Mouse (Mus musculus) heart, postnatal 0 days (tissue): ENCODE results near the gene Uhrf1bp1l. TPM values are rescaled to one million over a fixed set of nuclear protein-coding genes. Genes with fewer than 3 reads are reported as not detected.

Experiments used
- ATAC-seq: fragments of 200-750 bp; cut with Nextera tagmentation; 2 replicates; pipeline ENCODE4 v1.8.0; 2017; ENCODE audit warnings: low read depth, moderate number of reproducible peaks, moderate library complexity; ENCODE audit not compliant: insufficient read depth
- DNase-seq: peaks from one replicate; pipeline ENCODE4 v3.0.0-alpha.2; 2016; ENCODE audit warnings: low spot score
- H3K27ac ChIP-seq: fragments of 300-500 bp; sonication (generic); 2 replicates; pipeline ENCODE4 v1.5.1; 2014; ENCODE audit warnings: low read depth, mild to moderate bottlenecking
- H3K27me3 ChIP-seq: fragments of 300-500 bp; sonication (generic); 2 replicates; pipeline ENCODE4 v1.6.1; 2014; ENCODE audit warnings: low read length, mixed read lengths; ENCODE audit not compliant: control insufficient read depth, insufficient read depth
- H3K36me3 ChIP-seq: fragments of 300-500 bp; sonication (generic); replicated peaks from 2 replicates; pipeline ENCODE4 v1.6.1; 2014; ENCODE audit warnings: low read length, mixed read lengths; ENCODE audit not compliant: control insufficient read depth, insufficient read depth
- H3K4me1 ChIP-seq: fragments of 300-500 bp; sonication (generic); 2 replicates; pipeline ENCODE4 v1.6.1; 2014; ENCODE audit warnings: antibody characterized with exemption; ENCODE audit not compliant: control insufficient read depth, insufficient read depth
- H3K4me2 ChIP-seq: fragments of 300-500 bp; sonication (generic); 2 replicates; pipeline ENCODE4 v1.6.1; 2014; ENCODE audit warnings: low read depth, mild to moderate bottlenecking, low read length, moderate library complexity
- H3K4me3 ChIP-seq: fragments of 300-500 bp; sonication (generic); 2 replicates; pipeline ENCODE4 v1.5.1; 2014; ENCODE audit warnings: low read depth, low read length
- H3K9ac ChIP-seq: fragments of 300-500 bp; sonication (generic); replicated peaks from 2 replicates; pipeline ENCODE4 v1.6.1; 2014; ENCODE audit warnings: low read depth, low read length, mixed read lengths
- H3K9me3 ChIP-seq: fragments of 300-500 bp; sonication (generic); replicated peaks from 2 replicates; pipeline ENCODE4 v1.6.1; 2016; ENCODE audit warnings: low read length; ENCODE audit not compliant: control insufficient read depth
- CTCF ChIP-seq: IDR thresholded peaks from 2 replicates; pipeline ENCODE4 v1.5.1; 2016; ENCODE audit warnings: antibody characterized with exemption, control low read depth, low read depth
- EP300 ChIP-seq: IDR thresholded peaks from 2 replicates; pipeline ENCODE4 v1.6.1; 2016; ENCODE audit warnings: antibody characterized with exemption, low read depth
- WGBS: fragments of 180-500 bp; shearing (Covaris S2); extraction: QIAGEN DNeasy Blood & Tissue Kit; methylation state at CpG from one replicate; pipeline ENCODE4 v1.1.7; 2014; 5-methylcytosine and 5-hydroxymethylcytosine counted together
- polyA plus RNA-seq: library from polyadenylated mRNA; unstranded; fragments of >200 nt; fragmentation: Nextera tagmentation; extraction: Ambion mirVana; gene quantifications from 2 replicates; pipeline ENCODE4 v1.2.1, GENCODE M21; 2015
- total RNA-seq: library from RNA; depleted of rRNA; stranded (reverse); fragments of >200 nt; gene quantifications from 2 replicates; pipeline ENCODE4 v1.2.3, GENCODE M21; 2014; ENCODE audit warnings: low replicate concordance

The Uhrf1bp1l gene
- total and polyA plus RNA-seq, 2 experiments from 2014 or later = 13.7 to 21.6 TPM

GRCm38 (mm10) chr10:89707397-89707796 lies 37.4 kb upstream of the Uhrf1bp1l start:
- no peak overlapping the region for H3K27ac ChIP-seq
- DNase-seq (no peak), ATAC-seq (no peak)
- H3K36me3 ChIP-seq = peaks cover 9% of the 10 kb centered on the region
- H3K9me3 ChIP-seq = no peaks in the 10 kb centered on the region; the same call in 1 of the 2 replicates
- 77% methylated on average over 3 of the region's 3 CpGs for WGBS
- TF ChIP-seq CTCF (peak; percentile 21; the same call in 1 of the 2 replicates), EP300 (no peak)
- H3K9ac ChIP-seq = no peak overlapping the region
- H3K4me2 ChIP-seq = no peak overlapping the region
- H3K27me3 ChIP-seq = no peaks in the 10 kb centered on the region
- H3K4me3 ChIP-seq = no peak overlapping the region
- no peaks in the 10 kb centered on the region for H3K4me1 ChIP-seq

DNA sequence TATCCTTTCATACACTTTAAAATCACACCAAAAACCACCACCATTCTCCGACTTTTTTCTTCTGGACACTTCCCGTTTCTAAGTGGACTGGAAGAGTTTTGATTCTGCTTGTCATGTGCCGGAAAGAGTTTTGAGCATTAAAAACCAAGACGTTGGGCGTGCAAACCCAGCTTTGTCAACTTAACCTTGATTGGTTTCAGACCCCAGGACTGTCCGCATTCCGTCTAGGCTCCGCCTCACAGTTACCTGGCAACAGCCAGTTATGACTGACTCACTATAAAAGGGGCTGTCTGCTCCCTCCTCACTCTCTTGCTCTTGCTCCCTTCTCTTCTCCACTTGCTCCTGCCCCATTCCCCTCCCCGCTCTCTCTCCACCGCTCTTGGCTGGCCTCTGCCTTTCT lies 36.1 kb upstream of the Uhrf1bp1l start:
- peaks cover 21% of the 10 kb centered on the region for H3K36me3 ChIP-seq
- 34% methylated on average over 10 of the region's 10 CpGs for WGBS
- no peaks in the 10 kb centered on the region for H3K4me1 ChIP-seq
- TF ChIP-seq EP300 (no peak), CTCF (no peak)
- H3K9ac ChIP-seq = no peak overlapping the region
- H3K9me3 ChIP-seq = no peaks in the 10 kb centered on the region; the same call in 1 of the 2 replicates
- no peak overlapping the region for H3K27ac ChIP-seq
- H3K4me2 ChIP-seq = peak overlapping the region; percentile 50
- ATAC-seq (no peak), DNase-seq (no peak)
- peak overlapping the region; percentile 24 for H3K4me3 ChIP-seq
- no peaks in the 10 kb centered on the region for H3K27me3 ChIP-seq

GRCm38 (mm10) chr10:89714910-89715309 lies 29.9 kb upstream of the Uhrf1bp1l start:
- no peak overlapping the region for H3K9ac ChIP-seq
- no peak overlapping the region for H3K27ac ChIP-seq
- ATAC-seq (no peak), DNase-seq (no peak)
- H3K27me3 ChIP-seq = no peaks in the 10 kb centered on the region
- no peak overlapping the region for H3K4me3 ChIP-seq
- H3K4me2 ChIP-seq = no peak overlapping the region
- no peaks in the 10 kb centered on the region; the same call in 1 of the 2 replicates for H3K9me3 ChIP-seq
- WGBS = 90% methylated on average over 10 of the region's 10 CpGs
- H3K36me3 ChIP-seq = peaks cover 41% of the 10 kb centered on the region
- TF ChIP-seq EP300 = no peak
- TF ChIP-seq CTCF = no peak
- no peaks in the 10 kb centered on the region for H3K4me1 ChIP-seq

DNA sequence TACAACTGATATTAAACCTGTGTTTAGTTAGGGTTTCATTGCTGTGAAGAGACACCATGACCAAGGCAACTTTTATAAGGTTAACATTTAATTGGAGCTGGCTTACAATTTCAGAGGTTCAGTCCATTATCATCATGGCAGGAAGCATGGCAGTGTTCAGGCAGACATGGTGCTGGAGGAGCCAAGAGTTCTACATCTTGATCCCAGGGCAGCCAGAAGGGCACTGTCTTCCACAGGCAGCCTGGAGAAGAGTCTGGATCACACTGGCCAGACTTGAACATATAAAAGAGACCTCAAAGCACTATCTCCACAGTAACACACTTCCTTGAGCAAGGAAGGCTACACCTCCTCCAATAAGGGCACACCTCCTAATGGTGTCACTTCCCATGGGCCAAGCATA lies 24.5 kb upstream of the Uhrf1bp1l start:
- H3K36me3 ChIP-seq = peaks cover 30% of the 10 kb centered on the region
- no peaks in the 10 kb centered on the region for H3K9me3 ChIP-seq
- DNase-seq (no peak), ATAC-seq (no peak)
- TF ChIP-seq CTCF (no peak), EP300 (no peak)
- H3K4me1 ChIP-seq = peaks cover 4% of the 10 kb centered on the region; the same call in 1 of the 2 replicates
- H3K4me2 ChIP-seq = no peak overlapping the region
- peak overlapping the region; percentile 55 for H3K27ac ChIP-seq
- H3K9ac ChIP-seq = no peak overlapping the region
- H3K27me3 ChIP-seq = no peaks in the 10 kb centered on the region
- no peak overlapping the region for H3K4me3 ChIP-seq

GRCm38 (mm10) chr10:89720796-89721195 lies 24.0 kb upstream of the Uhrf1bp1l start:
- Histone ChIP-seq H3K27ac (peak overlapping the region; percentile 55), H3K27me3 (no peaks in the 10 kb centered on the region), H3K36me3 (peaks cover 32% of the 10 kb centered on the region), H3K4me2 (no peak overlapping the region), H3K4me3 (no peak overlapping the region), H3K4me1 (peaks cover 4% of the 10 kb centered on the region; the same call in 1 of the 2 replicates), H3K9ac (no peak overlapping the region), H3K9me3 (no peaks in the 10 kb centered on the region)
- 63% methylated on average over 3 of the region's 3 CpGs for WGBS
- DNase-seq (peak; percentile 44), ATAC-seq (peak; percentile 33; the same call in 1 of the 2 replicates)
- TF ChIP-seq CTCF (no peak), EP300 (no peak)
